Mouse (Mus musculus) cerebellum, adult 2 months (tissue): ENCODE results near the gene Rassf4.
"Not testable (repeated sequence)": the region's sequence is repeated elsewhere in the genome, so short reads cannot be mapped to it uniquely, and the experiment has no call there.

Experiments
- CTCF ChIP-seq: fragments of 200-500 bp; IDR thresholded peaks from 2 replicates; pipeline ENCODE4 v1.5.1; 2011; ENCODE audit warnings: low read depth, mild to moderate bottlenecking, control low read depth, low read length, moderate library complexity, borderline replicate concordance; ENCODE audit not compliant: insufficient read depth
- POLR2A ChIP-seq: fragments of 200-500 bp; IDR thresholded peaks from 2 replicates; pipeline ENCODE4 v1.6.1; 2011; ENCODE audit warnings: low read length, control low read depth, borderline replicate concordance; ENCODE audit not compliant: insufficient read depth

GRCm38 (mm10) chr6:116626417-116626816 is 47.3 kb downstream of the Rassf4 start:
- not testable (repeated sequence) for TF ChIP-seq CTCF, POLR2A
